Mouse (Mus musculus): ENCODE data around the gene Dmrta1. TPM values are rescaled to one million over a fixed set of nuclear protein-coding genes. Genes with fewer than 3 reads are reported as not detected.

Gene Dmrta1
- polyA plus RNA-seq (2012; rRNA removed) = not detected in 2 replicates

DNA sequence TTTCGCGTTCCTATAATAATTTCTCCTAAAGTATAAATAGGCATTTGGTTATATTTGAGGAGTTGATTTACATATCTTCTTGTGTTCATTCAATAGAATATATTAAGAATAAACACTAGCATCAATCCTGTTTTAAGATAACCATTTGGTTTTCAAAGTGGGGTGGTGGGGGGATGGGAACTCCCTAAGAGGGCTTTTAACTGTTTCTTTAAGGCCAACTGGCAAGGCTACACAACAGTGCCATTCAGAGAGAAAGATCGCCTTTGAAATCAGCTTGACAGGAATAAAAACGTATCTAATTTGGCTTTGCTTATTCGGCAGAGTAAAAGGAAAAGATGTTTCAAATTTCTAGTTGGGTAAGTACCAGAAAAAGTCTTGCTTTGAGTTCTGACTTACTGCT, at the start of gene Dmrta1:
Dmrta1 (plus strand) TSS at position 242 of the 400 bp plus-strand sequence.

